Comparison of ENCODE assay signal across 8 mouse cellular contexts in the genomic region with DNA sequence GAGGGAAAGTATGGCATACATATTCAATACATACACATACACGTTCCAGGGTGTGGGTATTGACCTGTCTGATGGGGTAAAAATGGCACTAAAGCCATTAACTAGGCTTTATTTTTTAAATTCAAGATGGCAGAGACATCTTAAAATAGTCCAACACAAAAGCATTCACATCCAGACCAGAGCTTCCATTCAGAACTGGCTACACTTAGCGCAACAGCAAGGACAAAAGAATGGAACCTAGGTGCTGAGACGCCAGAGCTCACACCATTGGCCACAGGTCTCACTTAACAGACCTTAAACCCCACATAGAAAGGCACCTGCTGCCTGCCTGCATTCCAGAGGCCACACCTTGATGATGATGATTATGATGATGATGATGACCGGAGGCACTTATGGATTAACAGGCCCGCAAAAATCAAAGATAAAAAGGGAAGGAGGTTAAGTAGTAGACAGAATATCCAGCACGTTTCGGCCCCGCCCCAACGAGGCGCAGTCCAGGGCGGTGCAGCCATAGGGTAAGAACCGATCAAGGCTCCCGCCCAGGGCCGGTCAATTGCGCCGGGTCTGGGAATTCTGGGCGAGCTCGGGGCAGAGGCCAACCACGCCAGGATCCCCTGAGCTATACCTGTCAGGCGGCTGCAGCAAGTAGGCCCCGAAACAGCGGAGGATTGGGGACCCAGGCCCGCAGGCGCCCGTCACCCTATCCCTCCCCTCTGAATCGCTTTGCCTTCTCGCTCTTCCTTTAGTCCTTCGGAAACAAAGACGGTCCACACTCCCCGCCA. TPM values are rescaled to one million over a fixed set of nuclear protein-coding genes. Genes with fewer than 3 reads are reported as not detected.
A peak's percentile ranks its signal among the peaks of the same experiment; 100 is the strongest.
DNase-seq lines count a peak whose midpoint lies in the region; ATAC-seq and TF ChIP-seq lines count a peak whose summit lies in the region.

No protein-coding gene starts in this region.

- TF ChIP-seq CTCF in MEL (IDR thresholded peaks at IDR 0.05 in 2 of 3, conservative IDR thresholded peaks at IDR 0.05 in 1 of 3; ENCODE audit: control insufficient read depth in 1 of 3, insufficient read depth in 1 of 3, low read depth in 2 of 3, low read length in 3 of 3, poor library complexity in 1 of 3, severe bottlenecking in 1 of 3) = no peak

- TF ChIP-seq POLR2A in MEL (IDR thresholded peaks at IDR 0.05; ENCODE audit: control insufficient read depth in 1 of 2, insufficient read depth in 1 of 2, low read depth in 1 of 2, low read length in 2 of 2, poor library complexity in 1 of 2) = peak in 1 of 2 experiments; percentile 63; a peak in 1 of 4 replicates

- H3K4me1 ChIP-seq in MEL (ENCODE audit: control insufficient read depth in 1 of 2, insufficient read depth in 2 of 2, low read length in 2 of 2) = peaks cover 11 to 12% of the 10 kb centered on the region in 2 experiments
- H3K4me1 ChIP-seq in heart, embryonic 16.5 days (ENCODE audit: control insufficient read depth, insufficient read depth, low read length) = peaks cover 16% of the 10 kb centered on the region

- no peaks in the 10 kb centered on the region for H3K27me3 ChIP-seq in MEL (ENCODE audit: control insufficient read depth in 1 of 2, insufficient read depth in 2 of 2, low read length in 2 of 2)
- H3K27me3 ChIP-seq in heart, embryonic 16.5 days (ENCODE audit: control insufficient read depth, insufficient read depth, low read length) = no peaks in the 10 kb centered on the region

- peak; percentile 72 for DNase-seq in embryo, embryonic 10 days (ENCODE audit: low spot score)
- no peak for DNase-seq in embryo, embryonic 9.5 days (ENCODE audit: extremely low spot score)
- peak; percentile 80 for DNase-seq in MEL (ENCODE audit: low read depth, low spot score)
- peak; percentile 77 for DNase-seq in embryo, embryonic 11 days
- peak; percentile 15 for DNase-seq in layer of hippocampus, adult 9-10 months (ENCODE audit: low spot score)
- peak; percentile 79 to 89 for DNase-seq in spleen, postnatal 4 days (ENCODE audit: low spot score in 2 of 2)

- TF ChIP-seq RAD21 in MEL (IDR thresholded peaks at IDR 0.05; ENCODE audit: low read depth, low read length) = no peak

- peak overlapping the region; percentile 91 for H3K9ac ChIP-seq in MEL (ENCODE audit: control insufficient read depth, low read depth, low read length, poor library complexity, severe bottlenecking)
- peak overlapping the region; percentile 80 for H3K9ac ChIP-seq in heart, embryonic 16.5 days (ENCODE audit: low read length)

- H3K4me3 ChIP-seq in MEL (ENCODE audit: control insufficient read depth in 1 of 2, insufficient read depth in 1 of 2, low read depth in 2 of 2, low read length in 2 of 2) = peak overlapping the region; percentile 93 to 95
- peak overlapping the region; percentile 62 for H3K4me3 ChIP-seq in heart, embryonic 16.5 days (ENCODE audit: low read length)

- peaks cover 0 to 25% of the 10 kb centered on the region in 2 experiments; a peak in 2 of 4 replicates for H3K36me3 ChIP-seq in MEL (ENCODE audit: control insufficient read depth in 1 of 2, insufficient read depth in 2 of 2, low read length in 2 of 2)
- H3K36me3 ChIP-seq in heart, embryonic 16.5 days (ENCODE audit: control insufficient read depth, insufficient read depth) = no peaks in the 10 kb centered on the region

- 2% methylated on average over 30 of the region's 30 CpGs for WGBS in heart, embryonic 16.5 days

- peak overlapping the region; percentile 15; the same call in 1 of the 2 replicates for H3K27ac ChIP-seq in MEL (ENCODE audit: control insufficient read depth, low read depth, low read length)
- H3K27ac ChIP-seq in heart, embryonic 16.5 days (ENCODE audit: low read length) = peak overlapping the region; percentile 26

- peak; percentile 72 for ATAC-seq in heart, embryonic 16.5 days (replicated peaks; ENCODE audit: extremely low read depth, insufficient read depth, low FRiP score)
- peak; percentile 46 for ATAC-seq in megakaryocyte, adult 5-6 weeks (ENCODE audit: poor library complexity, severe bottlenecking)

- no peak for TF ChIP-seq EP300 in MEL (IDR thresholded peaks at IDR 0.05; ENCODE audit: low read depth in 1 of 2, low read length in 2 of 2)

- no peaks in the 10 kb centered on the region for H3K9me3 ChIP-seq in MEL (replicated peaks; ENCODE audit: insufficient read depth, low read length)
- no peaks in the 10 kb centered on the region for H3K9me3 ChIP-seq in heart, embryonic 16.5 days (replicated peaks; ENCODE audit: control insufficient read depth, low read length)

- H3K79me2 ChIP-seq in MEL (ENCODE audit: control insufficient read depth, insufficient read depth, low read length, poor library complexity) = peaks cover 23% of the 10 kb centered on the region

- peak overlapping the region; percentile 71 for H3K4me2 ChIP-seq in heart, embryonic 16.5 days (ENCODE audit: low read depth, low read length)

TF ChIP-seq in MEL, 35 proteins besides CTCF, POLR2A, EP300 and RAD21:
- 0 out of 2 replicates have a peak, but pooled peaks have one; percentile 22 for TF ChIP-seq MAZ (IDR thresholded peaks at IDR 0.05; ENCODE audit: low read depth, low read length)
- TF ChIP-seq MXI1 (IDR thresholded peaks at IDR 0.05; ENCODE audit: low read depth, low read length) = peak; percentile 58
- TF ChIP-seq BHLHE40 (IDR thresholded peaks at IDR 0.05; ENCODE audit: borderline replicate concordance, low read depth, low read length) = peak; percentile 49; the same call in 1 of the 2 replicates
- no peak for TF ChIP-seq ZMIZ1 (IDR thresholded peaks at IDR 0.05; ENCODE audit: low read depth, low read length)

RNA-seq across cellular contexts. Expression of a gene that starts 0.6 kb away (rescaled TPM):
- total RNA-seq in MEL (2012; rRNA removed) = 9.5 and 12.6 TPM in 2 replicates
- 10 to 100 TPM in 1 of 2 experiments, not detected in 1; 13.5 TPM for polyA plus RNA-seq in MEL (2012; ENCODE audit: insufficient read depth in 1 of 2, insufficient read length in 2 of 2, low read depth in 1 of 2, low replicate concordance in 2 of 2, missing spikeins in 1 of 2)
- polyA plus RNA-seq in heart, embryonic 16.5 days (2015; fragmentation: Nextera tagmentation; extraction: Ambion mirVana) = 21.3 and 22.5 TPM in 2 replicates
- total RNA-seq in megakaryocyte, adult 5-6 weeks (2015) = 3.8 and 5.0 TPM in 2 replicates
- total RNA-seq in megakaryocyte, adult 5-6 weeks (2017) = 6.6 and 7.7 TPM in 2 replicates

RNA-seq across cellular contexts. Expression of a gene that starts 0.7 kb away (rescaled TPM):
- 1.2 and 1.4 TPM in 2 replicates for total RNA-seq in MEL (2012; rRNA removed)
- 1 to 10 TPM in 1 of 2 experiments, not detected in 1; 2.8 TPM for polyA plus RNA-seq in MEL (2012; ENCODE audit: insufficient read depth in 1 of 2, insufficient read length in 2 of 2, low read depth in 1 of 2, low replicate concordance in 2 of 2, missing spikeins in 1 of 2)
- polyA plus RNA-seq in heart, embryonic 16.5 days (2015; fragmentation: Nextera tagmentation; extraction: Ambion mirVana) = 2.2 and 2.5 TPM in 2 replicates
- 1.4 and 1.8 TPM in 2 replicates for total RNA-seq in megakaryocyte, adult 5-6 weeks (2015)
- 1.1 and 1.5 TPM in 2 replicates for total RNA-seq in megakaryocyte, adult 5-6 weeks (2017)
